Mouse (Mus musculus) right cerebral cortex, postnatal 4 days (tissue): Measurements from ENCODE around the gene Fbxw11.
A peak's percentile ranks its signal among the peaks of the same experiment; 100 is the strongest.

Source experiments
- DNase-seq: peaks from one replicate; pipeline ENCODE4 v3.0.0-alpha.2; 2022

Fbxw11 gene

GRCm38 (mm10) chr11:32625677-32626076 is 16.8 kb upstream of the Fbxw11 start:
- DNase-seq = peak; percentile 52

GRCm38 (mm10) chr11:32626079-32626478 is 16.4 kb upstream of the Fbxw11 start:
- DNase-seq = no peak

- no peak for DNase-seq
These were observed 14.6 kb upstream of the Fbxw11 start for GRCm38 (mm10) chr11:32627900-32628299.

- DNase-seq = no peak
These were observed 12.8 kb upstream of the Fbxw11 start for GRCm38 (mm10) chr11:32629713-32630211.

- DNase-seq = no peak
These were observed 9.9 kb upstream of the Fbxw11 start for GRCm38 (mm10) chr11:32632671-32633070.

- DNase-seq = no peak
These were observed 9.0 kb upstream of the Fbxw11 start for GRCm38 (mm10) chr11:32633542-32633941.

- DNase-seq = no peak
These were observed 8.4 kb upstream of the Fbxw11 start for GRCm38 (mm10) chr11:32634143-32634542.

GRCm38 (mm10) chr11:32634842-32635241 is 7.7 kb upstream of the Fbxw11 start:
- DNase-seq = no peak

GRCm38 (mm10) chr11:32636275-32636674 is 6.2 kb upstream of the Fbxw11 start:
- no peak for DNase-seq

- no peak for DNase-seq
These were observed 3.8 kb upstream of the Fbxw11 start for GRCm38 (mm10) chr11:32638521-32639255.

GRCm38 (mm10) chr11:32640617-32641016 is 1.9 kb upstream of the Fbxw11 start:
- DNase-seq = no peak

GRCm38 (mm10) chr11:32642899-32643886 is 669 bp downstream of the Fbxw11 start:
- peak; percentile 50 for DNase-seq

- no peak for DNase-seq
These were observed 1.5 kb downstream of the Fbxw11 start for GRCm38 (mm10) chr11:32644010-32644409.

GRCm38 (mm10) chr11:32647265-32647664 is 4.7 kb downstream of the Fbxw11 start:
- no peak for DNase-seq

- no peak for DNase-seq
These were observed 7.8 kb downstream of the Fbxw11 start for GRCm38 (mm10) chr11:32650236-32650749.

- DNase-seq = no peak
These were observed 8.5 kb downstream of the Fbxw11 start for GRCm38 (mm10) chr11:32650893-32651590.

- DNase-seq = no peak
These were observed 9.2 kb downstream of the Fbxw11 start for GRCm38 (mm10) chr11:32651723-32652122.

GRCm38 (mm10) chr11:32662082-32662656 is 19.6 kb downstream of the Fbxw11 start:
- DNase-seq = no peak

GRCm38 (mm10) chr11:32665639-32666038 is 23.1 kb downstream of the Fbxw11 start:
- no peak for DNase-seq

- no peak for DNase-seq
These were observed 24.5 kb downstream of the Fbxw11 start for GRCm38 (mm10) chr11:32666983-32667382.

GRCm38 (mm10) chr11:32671480-32671879 is 29.0 kb downstream of the Fbxw11 start:
- no peak for DNase-seq

GRCm38 (mm10) chr11:32676777-32677176 is 34.3 kb downstream of the Fbxw11 start:
- DNase-seq = no peak
